Mouse (Mus musculus): ENCODE results near the gene Celf2.

The Celf2 gene

DNA sequence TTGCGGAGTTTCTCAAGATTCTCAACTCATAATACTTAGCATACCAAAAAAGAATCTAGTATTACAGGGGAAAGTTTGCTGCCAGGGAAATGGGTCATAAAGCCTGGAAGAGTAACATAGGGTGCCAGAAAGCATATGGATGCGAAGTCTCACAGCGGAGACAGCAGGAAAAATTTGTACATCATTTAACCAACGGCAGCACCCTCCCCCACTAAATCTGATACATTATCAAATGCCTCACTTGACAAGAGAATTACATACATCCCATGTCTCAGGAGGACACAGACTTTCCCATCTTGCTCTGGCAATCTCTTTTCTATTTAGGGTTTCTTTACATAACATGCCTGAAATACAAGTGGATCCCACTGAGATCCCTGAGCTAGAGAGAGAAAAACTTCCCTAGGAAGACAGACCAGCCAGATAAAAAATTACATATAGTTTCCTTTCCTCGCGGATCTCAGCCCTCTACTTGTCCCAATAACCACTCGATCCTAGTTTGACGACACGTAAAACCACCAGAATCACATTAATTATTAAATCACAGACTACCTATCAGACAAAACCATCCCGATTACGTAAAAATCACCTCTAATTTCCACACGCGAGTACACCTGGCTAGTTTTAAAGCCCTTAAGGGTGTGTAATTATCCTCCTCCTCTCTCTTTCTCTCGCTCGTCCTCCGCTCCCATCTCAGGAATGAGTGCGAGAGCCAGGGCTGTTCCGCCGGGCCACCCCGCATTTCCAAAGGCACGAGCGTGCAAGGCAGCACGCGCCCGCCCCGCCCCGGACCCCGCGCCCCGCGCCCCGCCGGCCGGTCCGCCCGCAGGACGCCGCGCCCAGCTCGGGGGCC lies 637.9 kb downstream of the Celf2 start:
- DNase-seq (ENCODE audit: low spot score in 2 of 2) = no peak

- DNase-seq (ENCODE audit: low spot score in 2 of 2) = no peak
Observed at GRCm38 (mm10) chr2:6869956-6870710, 639.2 kb downstream of the Celf2 start.

- DNase-seq (ENCODE audit: low spot score in 2 of 2) = no peak
Observed at GRCm38 (mm10) chr2:6867297-6867696, 642.1 kb downstream of the Celf2 start.

DNA sequence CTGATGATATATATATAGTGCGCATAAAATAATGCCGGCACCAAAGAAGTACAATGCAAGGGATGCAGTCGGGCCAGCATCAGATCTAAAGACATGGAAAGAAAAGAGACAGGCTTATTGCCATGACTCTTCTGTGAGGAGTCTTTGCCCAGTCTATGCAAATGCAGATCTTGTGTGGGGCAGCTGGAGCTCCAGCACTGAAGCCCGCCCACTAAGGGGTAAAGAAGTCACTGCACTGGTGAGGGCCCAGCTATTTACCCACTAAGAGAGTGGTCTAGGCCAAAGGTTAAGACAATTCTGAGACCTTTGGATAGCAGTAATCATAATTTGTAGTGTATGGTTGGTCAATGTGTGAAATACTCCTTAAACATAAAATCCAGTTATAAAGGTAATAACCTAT lies 643.6 kb downstream of the Celf2 start:
- no peak for DNase-seq (ENCODE audit: low spot score in 2 of 2)

DNA sequence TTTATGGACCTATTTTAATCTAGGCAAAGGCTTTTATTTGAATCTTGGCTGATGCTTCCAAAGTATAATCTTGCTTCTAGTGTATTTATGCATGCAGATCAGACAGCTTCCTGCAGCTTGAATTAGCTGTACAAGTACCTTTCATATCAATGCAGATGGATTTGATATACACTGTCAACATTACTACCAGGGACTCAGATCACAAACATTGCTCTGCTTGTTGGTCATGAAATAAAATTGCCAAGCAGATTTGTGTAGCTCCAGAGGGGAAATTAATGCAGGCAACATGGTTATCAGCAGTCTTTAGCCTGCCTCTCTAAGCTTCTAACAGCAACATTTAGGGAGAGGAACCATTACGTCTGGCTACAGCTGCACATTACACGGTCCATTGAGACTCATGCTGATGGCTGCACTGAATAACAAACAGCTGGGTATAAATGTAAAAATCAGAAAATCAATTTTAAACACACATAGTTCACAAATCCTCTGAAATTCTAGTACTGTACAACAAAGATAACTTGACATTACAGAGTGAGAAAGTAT lies 659.2 kb downstream of the Celf2 start:
- DNase-seq (ENCODE audit: low spot score in 2 of 2) = no peak

DNA sequence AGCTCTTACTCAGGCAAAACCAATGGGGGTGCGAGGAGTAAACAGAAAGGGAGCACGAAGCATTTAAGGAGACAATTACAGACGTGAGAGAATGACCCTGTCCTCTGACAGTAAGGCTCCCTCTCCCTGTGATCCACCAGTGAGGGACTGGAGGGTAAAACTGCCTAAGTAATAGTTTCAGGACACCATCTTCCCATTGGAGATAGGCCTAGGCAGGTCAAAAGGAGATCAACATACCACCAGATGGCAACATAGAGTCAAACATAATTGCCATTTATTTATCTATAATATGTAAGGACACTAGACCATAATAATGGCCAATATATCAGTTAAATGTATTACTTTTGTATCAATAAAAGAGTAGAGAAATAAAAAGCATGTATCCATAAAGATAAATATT lies 660.0 kb downstream of the Celf2 start:
- DNase-seq (ENCODE audit: low spot score in 2 of 2) = no peak

GRCm38 (mm10) chr2:6830021-6830420 lies 679.3 kb downstream of the Celf2 start:
- DNase-seq (ENCODE audit: low spot score in 2 of 2) = no peak

- DNase-seq (ENCODE audit: low spot score in 2 of 2) = no peak
Observed at GRCm38 (mm10) chr2:6827583-6827982, 681.8 kb downstream of the Celf2 start.

- DNase-seq (ENCODE audit: low spot score in 2 of 2) = no peak
Observed at GRCm38 (mm10) chr2:6823021-6823420, 686.3 kb downstream of the Celf2 start.

DNA sequence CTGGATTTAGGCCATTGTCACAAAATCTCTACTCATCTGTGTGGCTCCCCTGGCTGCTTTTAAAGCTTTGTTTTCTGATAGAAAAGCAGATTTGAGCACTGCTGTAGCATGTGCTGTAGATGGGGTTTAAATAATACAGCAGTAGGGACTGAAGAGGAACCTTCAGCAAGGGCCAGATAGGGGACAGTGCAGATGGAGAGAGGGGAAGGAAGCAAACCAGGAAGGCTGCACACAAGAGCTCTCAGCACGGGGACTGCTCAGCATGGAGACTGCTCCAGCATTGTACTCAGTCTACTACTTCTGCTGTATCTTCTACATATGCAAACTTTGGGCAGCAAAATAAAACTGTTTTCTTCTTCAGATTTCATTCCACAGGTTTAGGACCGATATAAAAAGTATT lies 687.8 kb downstream of the Celf2 start:
- no peak for DNase-seq (ENCODE audit: low spot score in 2 of 2)

- no peak for DNase-seq (ENCODE audit: low spot score in 2 of 2)
Observed at GRCm38 (mm10) chr2:6815281-6815680, 694.1 kb downstream of the Celf2 start.

DNA sequence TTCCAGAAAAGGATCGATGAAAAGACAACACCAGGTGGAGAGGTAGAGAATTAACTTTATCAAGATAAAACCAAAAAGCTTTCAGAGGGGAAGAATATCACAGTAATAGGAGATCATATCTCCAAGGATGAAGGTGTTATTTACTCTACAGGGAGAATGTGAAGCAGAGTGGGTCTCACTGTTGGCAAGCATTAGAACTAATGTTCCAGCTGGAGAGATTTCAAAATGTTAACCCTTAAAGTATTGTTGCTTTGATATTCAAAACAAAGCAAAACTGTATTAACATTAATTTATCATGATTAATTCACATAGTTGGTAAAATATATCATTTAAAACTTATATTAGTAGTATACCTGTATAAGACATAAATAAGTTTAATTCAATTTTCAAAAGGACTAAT lies 700.6 kb downstream of the Celf2 start:
- no peak for DNase-seq (ENCODE audit: low spot score in 2 of 2)

DNA sequence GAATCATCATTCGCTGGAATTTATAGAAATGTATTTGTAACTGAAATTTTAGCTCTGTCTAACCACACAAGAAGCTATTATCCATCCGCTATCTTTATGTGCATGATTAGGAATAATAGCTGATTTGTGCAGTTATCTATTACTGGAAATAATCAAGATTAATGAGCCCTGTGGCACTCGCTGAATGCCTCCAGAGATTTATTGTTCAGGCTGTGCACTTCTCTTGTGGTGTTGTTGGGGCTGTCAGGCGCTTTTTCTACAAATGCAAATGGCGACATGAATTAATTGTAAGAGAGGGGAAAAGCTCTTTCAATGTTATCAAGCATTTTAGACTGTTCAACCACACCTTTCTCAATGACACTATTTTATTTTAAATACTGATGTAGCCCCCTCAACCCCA lies 712.6 kb downstream of the Celf2 start:
- DNase-seq (ENCODE audit: low spot score in 2 of 2) = no peak

- no peak for DNase-seq (ENCODE audit: low spot score in 2 of 2)
Observed at GRCm38 (mm10) chr2:6795995-6796588, 713.3 kb downstream of the Celf2 start.

DNA sequence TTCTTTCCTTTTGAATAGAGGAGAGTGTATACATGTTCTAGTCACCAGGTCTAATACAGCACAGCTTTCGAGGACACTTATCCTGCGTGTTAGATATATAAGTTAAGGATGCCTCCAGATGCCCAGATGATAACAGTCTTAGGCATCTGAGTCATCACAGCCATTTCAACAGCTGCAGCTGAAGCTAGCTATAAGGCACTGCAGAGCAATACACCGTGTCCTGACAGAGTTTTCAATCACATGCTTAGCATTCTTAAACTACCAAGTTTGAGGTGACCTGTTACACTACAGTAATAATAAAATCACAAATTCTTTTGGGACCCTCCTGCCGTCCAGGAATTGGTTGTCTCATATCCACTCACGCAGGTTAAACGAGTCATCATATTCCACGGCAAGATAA lies 714.5 kb downstream of the Celf2 start:
- no peak for DNase-seq (ENCODE audit: low spot score in 2 of 2)

DNA sequence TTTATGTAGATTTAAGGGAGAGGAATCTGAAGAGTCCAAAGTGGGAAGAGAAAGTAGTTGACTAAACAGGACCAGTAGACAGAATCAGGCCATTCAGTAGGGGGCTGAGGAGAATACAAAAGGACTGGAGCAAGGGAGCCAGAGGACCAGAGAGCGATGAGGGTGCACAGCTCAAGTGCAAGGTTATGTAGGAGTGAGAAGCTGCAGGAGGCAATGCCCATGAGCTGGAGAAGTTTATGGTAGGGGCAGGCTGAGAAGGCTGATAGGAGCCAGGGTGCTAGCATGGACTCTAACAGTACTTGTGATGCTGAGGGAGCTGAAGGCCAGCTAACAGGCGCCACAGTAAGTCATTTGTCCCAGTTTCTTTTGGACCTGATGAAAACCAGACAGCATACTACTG lies 718.5 kb downstream of the Celf2 start:
- no peak for DNase-seq (ENCODE audit: low spot score in 2 of 2)

- no peak for DNase-seq (ENCODE audit: low spot score in 2 of 2)
Observed at GRCm38 (mm10) chr2:6786494-6787144, 722.7 kb downstream of the Celf2 start.

- no peak for DNase-seq (ENCODE audit: low spot score in 2 of 2)
Observed at GRCm38 (mm10) chr2:6770214-6770613, 739.1 kb downstream of the Celf2 start.

- DNase-seq (ENCODE audit: low spot score in 2 of 2) = no peak
Observed at GRCm38 (mm10) chr2:6762381-6762780, 747.0 kb downstream of the Celf2 start.

DNA sequence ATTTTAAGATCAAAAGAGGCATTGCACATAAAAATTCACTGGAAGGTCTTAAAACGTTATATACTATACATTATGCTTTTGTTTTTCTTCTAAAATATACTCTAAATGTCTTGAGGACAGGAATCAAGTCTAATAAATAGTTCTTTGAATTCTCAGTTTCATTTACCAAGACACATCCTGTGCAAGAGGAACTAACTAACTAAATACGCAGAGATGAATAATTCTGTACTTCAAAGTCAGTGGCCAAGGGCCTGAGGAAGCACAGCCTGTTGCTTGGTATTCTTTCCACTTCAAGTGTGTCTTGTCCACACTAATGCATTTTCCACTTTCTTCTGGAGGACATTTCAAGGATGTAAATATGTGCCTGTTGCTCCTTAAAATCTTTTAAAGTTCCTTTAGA lies 766.2 kb downstream of the Celf2 start:
- DNase-seq (ENCODE audit: low spot score in 2 of 2) = no peak

DNA sequence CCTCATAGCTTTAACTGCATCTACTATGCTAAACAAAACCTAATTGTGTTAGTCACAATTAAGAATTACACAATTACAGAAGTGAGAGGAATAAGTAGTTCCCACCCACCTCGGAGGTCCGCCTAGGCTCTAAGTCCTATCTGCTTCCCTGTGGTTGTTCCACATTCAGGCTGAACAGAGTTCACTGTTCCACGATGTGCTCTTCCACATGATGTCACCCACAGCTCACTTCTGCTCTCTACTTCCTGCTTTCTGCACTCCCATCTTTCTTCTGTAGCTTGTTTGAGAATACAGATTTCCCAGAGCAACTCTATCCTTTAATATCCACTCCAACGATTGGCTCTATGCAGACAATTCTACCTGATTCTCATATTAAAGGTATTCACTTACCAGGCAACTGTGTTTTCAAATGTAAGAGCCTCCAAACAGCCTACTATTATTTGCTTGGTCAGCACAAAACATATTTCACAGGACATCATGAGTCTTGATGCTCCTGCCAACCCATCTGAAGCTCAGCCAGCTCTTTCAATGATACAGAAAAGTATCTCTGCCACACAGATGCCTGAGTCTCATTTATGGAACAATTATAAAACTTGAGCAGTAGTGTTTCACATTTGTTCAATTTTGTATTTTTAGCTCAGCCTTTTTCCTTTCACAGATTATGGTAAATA lies 769.2 kb downstream of the Celf2 start:
- DNase-seq (ENCODE audit: low spot score in 2 of 2) = no peak

Measured in frontal cortex, postnatal 10 days (tissue).